In genomic region chr2:26483230-26483869, GRCm38 (mm10) we compare ENCODE assay signal across 8 mouse cellular contexts. TPM values are rescaled to one million over a fixed set of nuclear protein-coding genes. Genes with fewer than 3 reads are reported as not detected.
DNase-seq lines count a peak whose midpoint lies in the region; ATAC-seq and TF ChIP-seq lines count a peak whose summit lies in the region.

No protein-coding gene starts in this region.

- H3K4me2 ChIP-seq in heart, embryonic 13.5 days = no peak overlapping the region
- peak overlapping the region; percentile 37 for H3K4me2 ChIP-seq in liver, embryonic 16.5 days (ENCODE audit: low read depth, low read length)

- peaks cover 61% of the 10 kb centered on the region for H3K36me3 ChIP-seq in heart, embryonic 13.5 days
- peaks cover 5% of the 10 kb centered on the region; the same call in 1 of the 2 replicates for H3K36me3 ChIP-seq in liver, embryonic 16.5 days (ENCODE audit: control insufficient read depth, insufficient read depth)
- peaks cover 14% of the 10 kb centered on the region for H3K36me3 ChIP-seq in spleen, adult 2 months (ENCODE audit: control insufficient read depth, insufficient read depth, low read length)

- no peaks in the 10 kb centered on the region; the same call in 1 of the 2 replicates for H3K27me3 ChIP-seq in heart, embryonic 13.5 days (replicated peaks)
- H3K27me3 ChIP-seq in liver, embryonic 16.5 days (ENCODE audit: control insufficient read depth, insufficient read depth, low read depth, low read length) = no peaks in the 10 kb centered on the region
- H3K27me3 ChIP-seq in spleen, adult 2 months (ENCODE audit: control insufficient read depth, insufficient read depth, low read length) = no peaks in the 10 kb centered on the region

- no peak overlapping the region for H3K4me3 ChIP-seq in left cerebral cortex, adult 2 months
- H3K4me3 ChIP-seq in heart, embryonic 13.5 days = no peak overlapping the region
- no peak overlapping the region for H3K4me3 ChIP-seq in liver, embryonic 16.5 days (ENCODE audit: low read depth, low read length)
- H3K4me3 ChIP-seq in spleen, adult 2 months (ENCODE audit: extremely low read depth, insufficient read depth, insufficient read length) = peak overlapping the region; percentile 39; the same call in 1 of the 2 replicates

- no peak for ATAC-seq in heart, embryonic 13.5 days (ENCODE audit: extremely low read depth, insufficient number of reproducible peaks, low FRiP score, low TSS enrichment)
- peak; percentile 38 for ATAC-seq in liver, embryonic 16.5 days (ENCODE audit: low read depth)

- DNase-seq in left cerebral cortex, adult 2 months (ENCODE audit: extremely low spot score in 1 of 2, low spot score in 2 of 2) = no peak
- no peak for DNase-seq in left cerebral cortex, postnatal 36 days (ENCODE audit: low spot score in 2 of 2)
- peak in 1 of 2 experiments; percentile 60 for DNase-seq in spleen, adult 2 months (ENCODE audit: low read depth in 1 of 2, low spot score in 2 of 2)
- no peak for DNase-seq in adrenal gland, adult 18-20 months (ENCODE audit: low spot score in 2 of 2)
- no peak for DNase-seq in thymus, postnatal 25 days
- no peak for DNase-seq in MN1 (ENCODE audit: low spot score)

- H3K4me1 ChIP-seq in heart, embryonic 13.5 days = peaks cover 61% of the 10 kb centered on the region
- peaks cover 44% of the 10 kb centered on the region for H3K4me1 ChIP-seq in liver, embryonic 16.5 days (ENCODE audit: control insufficient read depth, low read depth, low read length)
- H3K4me1 ChIP-seq in spleen, adult 2 months (ENCODE audit: control insufficient read depth, insufficient read depth, insufficient read length) = peaks cover 47% of the 10 kb centered on the region

- H3K9me3 ChIP-seq in heart, embryonic 13.5 days = no peaks in the 10 kb centered on the region
- H3K9me3 ChIP-seq in liver, embryonic 16.5 days (replicated peaks; ENCODE audit: control insufficient read depth, low read length) = no peaks in the 10 kb centered on the region

- H3K27ac ChIP-seq in left cerebral cortex, adult 2 months = peak overlapping the region; percentile 10; the same call in 1 of the 2 replicates
- H3K27ac ChIP-seq in heart, embryonic 13.5 days (replicated peaks) = peak overlapping the region; percentile 37
- peak overlapping the region; percentile 76 for H3K27ac ChIP-seq in liver, embryonic 16.5 days (ENCODE audit: low read length)
- H3K27ac ChIP-seq in spleen, adult 2 months (ENCODE audit: insufficient read depth, low read length) = peak overlapping the region; percentile 68

- 53% methylated on average over 13 of the region's 13 CpGs for WGBS in heart, embryonic 13.5 days
- WGBS in liver, embryonic 16.5 days (ENCODE audit: insufficient replicate concordance) = 6% methylated on average over 13 of the region's 13 CpGs
- WGBS in spleen, adult 2 months = 5% methylated on average over 13 of the region's 13 CpGs

- TF ChIP-seq CTCF in left cerebral cortex, adult 2 months (IDR thresholded peaks at IDR 0.05) = no peak
- TF ChIP-seq CTCF in spleen, adult 2 months (IDR thresholded peaks at IDR 0.05; ENCODE audit: extremely low read depth, insufficient read depth, insufficient read length, insufficient replicate concordance) = no peak

- H3K9ac ChIP-seq in heart, embryonic 13.5 days = peak overlapping the region; percentile 19; the same call in 1 of the 2 replicates
- H3K9ac ChIP-seq in liver, embryonic 16.5 days (ENCODE audit: low read depth, low read length) = no peak overlapping the region

- no peak for TF ChIP-seq POLR2A in spleen, adult 2 months (IDR thresholded peaks at IDR 0.05; ENCODE audit: low read depth, low read length)

- intact Hi-C loops in left cerebral cortex, adult 2 months (cut with DNase I) = no loop called here
- intact Hi-C loops in left cerebral cortex, postnatal 36 days (cut with DNase I) = no loop called here

RNA-seq across cellular contexts. Expression of gene Notch1, which starts 33.1 kb away (rescaled TPM):
- 10 to 100 TPM; 23.8 to 23.9 TPM for total RNA-seq in left cerebral cortex, adult 2 months (2021)
- 10 to 100 TPM; 24.5 to 28.5 TPM for total RNA-seq in left cerebral cortex, postnatal 36 days (2021)
- polyA plus RNA-seq in heart, embryonic 13.5 days (2015; fragmentation: Nextera tagmentation; extraction: Ambion mirVana) = 11.4 and 12.1 TPM in 2 replicates
- 2.8 and 3.1 TPM in 2 replicates for polyA plus RNA-seq in liver, embryonic 16.5 days (2015; fragmentation: Nextera tagmentation; extraction: Ambion mirVana)
- 34.6 and 39.6 TPM in 2 replicates for polyA plus RNA-seq in spleen, adult 2 months (2012; rRNA removed)
- total RNA-seq in adrenal gland, adult 18-20 months (2021) = 10 to 100 TPM; 21.5 to 22.0 TPM

RNA-seq across cellular contexts. Expression of gene Sec16a, which starts 38.3 kb away (rescaled TPM):
- total RNA-seq in left cerebral cortex, adult 2 months (2021) = 10 to 100 TPM; 50.6 to 50.9 TPM
- 10 to 100 TPM; 39.0 to 52.3 TPM for total RNA-seq in left cerebral cortex, postnatal 36 days (2021)
- 12.8 and 13.8 TPM in 2 replicates for polyA plus RNA-seq in heart, embryonic 13.5 days (2015; fragmentation: Nextera tagmentation; extraction: Ambion mirVana)
- polyA plus RNA-seq in liver, embryonic 16.5 days (2015; fragmentation: Nextera tagmentation; extraction: Ambion mirVana) = 9.3 and 12.4 TPM in 2 replicates
- polyA plus RNA-seq in spleen, adult 2 months (2012; rRNA removed) = 65.2 and 74.3 TPM in 2 replicates
- total RNA-seq in adrenal gland, adult 18-20 months (2021) = 10 to 100 TPM; 52.2 to 69.1 TPM

Comparison
In these comparisons a context has a peak if more than half of its experiments do, and no peak if none do; other contexts are left out.
1. H3K27ac ChIP-seq: peak in every context shown above with its lines; median percentile 76 in liver, embryonic 16.5 days; 68 in spleen, adult 2 months; 37 in heart, embryonic 13.5 days; 10 in left cerebral cortex, adult 2 months.